Mouse (Mus musculus) cortical plate, adult 2 months (tissue): Measurements from ENCODE around the gene Caprin1.

Experiments
- CTCF ChIP-seq: fragments of 200-500 bp; IDR thresholded peaks from 2 replicates; pipeline ENCODE4 v1.5.1; 2011; ENCODE audit warnings: mild to moderate bottlenecking, control low read depth, low read length; ENCODE audit not compliant: insufficient read depth; ENCODE audit errors: extremely low read depth
- POLR2A ChIP-seq: fragments of 200-500 bp; IDR thresholded peaks from 2 replicates; pipeline ENCODE4 v1.6.1; 2011; ENCODE audit warnings: mild to moderate bottlenecking, low read length, control low read depth; ENCODE audit not compliant: insufficient read depth; ENCODE audit errors: extremely low read depth

GRCm38 (mm10) chr2:103718594-103719291, 78.7 kb downstream of the Caprin1 start:
- TF ChIP-seq CTCF: peak; percentile 92
- no peak for TF ChIP-seq POLR2A
